Mouse (Mus musculus) heart, embryonic 15.5 days (tissue): ENCODE results near the gene Trip6. TPM values are rescaled to one million over a fixed set of nuclear protein-coding genes. Genes with fewer than 3 reads are reported as not detected.

Experiments used
- microRNA-seq: library from miRNA; unstranded; fragments of <30 nt; microRNA quantifications from one replicate; pipeline ENCODE4, GENCODE M21; 2016
- polyA plus RNA-seq: library from polyadenylated mRNA; unstranded; fragments of >200 nt; fragmentation: Nextera tagmentation; extraction: Ambion mirVana; gene quantifications from 2 replicates; pipeline ENCODE4 v1.2.1, GENCODE M21; 2015

The Trip6 gene
- polyA plus RNA-seq, 1 experiment from 2014 or later: 37.7 TPM

Small RNA genes within 50 kb of the gene (microRNA-seq; reads per million reads assigned to microRNA genes)
- gene Mir7036 (0.63 reads per million), gene Mir8116 (not detected)

Other genes with a start within 250 kb of the Trip6 start
- gene Serpine1, start 242.1 kb downstream of the Trip6 start, polyA plus RNA-seq: 1.3 and 1.4 TPM in 2 replicates
- gene Trim56, start 198.2 kb downstream of the Trip6 start, polyA plus RNA-seq: 6.5 and 9.4 TPM in 2 replicates
- not detected in 2 replicates for gene Muc3, start 165.1 kb downstream of the Trip6 start, polyA plus RNA-seq
- 0.15 and 0.25 TPM in 2 replicates for gene Muc3a, start 102.0 kb downstream of the Trip6 start, polyA plus RNA-seq
- gene Ache, start 26.9 kb downstream of the Trip6 start, polyA plus RNA-seq: 8.1 and 15.8 TPM in 2 replicates
- 6.1 and 11.2 TPM in 2 replicates for gene Ufsp1, start 19.8 kb downstream of the Trip6 start, polyA plus RNA-seq
- 70.5 and 95.7 TPM in 2 replicates for gene Srrt, start 6.7 kb downstream of the Trip6 start, polyA plus RNA-seq
- gene Slc12a9, start 19.2 kb upstream of the Trip6 start, polyA plus RNA-seq: 6.5 and 10.4 TPM in 2 replicates
- gene Ephb4, start 35.7 kb upstream of the Trip6 start, polyA plus RNA-seq: 32.9 and 42.9 TPM in 2 replicates
- gene Zan, start 162.7 kb upstream of the Trip6 start, polyA plus RNA-seq: 0.05 and 0.11 TPM in 2 replicates
- gene Pop7, start 188.1 kb upstream of the Trip6 start, polyA plus RNA-seq: 37.4 and 38.6 TPM in 2 replicates
- 8.9 and 10.4 TPM in 2 replicates for gene Gigyf1, start 204.1 kb upstream of the Trip6 start, polyA plus RNA-seq
- gene Epo, start 218.8 kb upstream of the Trip6 start, polyA plus RNA-seq: not detected in 2 replicates
- gene Gnb2, start 219.1 kb upstream of the Trip6 start, polyA plus RNA-seq: 244 and 306 TPM in 2 replicates
- gene Actl6b, start 239.1 kb upstream of the Trip6 start, polyA plus RNA-seq: 0.13 and 2.1 TPM in 2 replicates